Mouse (Mus musculus) midbrain, embryonic 14.5 days (tissue): ENCODE data around the gene Psenen. TPM values are rescaled to one million over a fixed set of nuclear protein-coding genes. Genes with fewer than 3 reads are reported as not detected.

Experiments
- ATAC-seq: fragments of 200-750 bp; cut with Nextera tagmentation; 2 replicates; pipeline ENCODE4 v1.8.0; 2017; ENCODE audit warnings: moderate number of reproducible peaks, moderate library complexity; ENCODE audit not compliant: low FRiP score, low TSS enrichment
- DNase-seq: peaks from one replicate; pipeline ENCODE4 v3.0.0-alpha.2; 2015
- H3K27ac ChIP-seq: fragments of 300-500 bp; sonication (generic); replicated peaks from 2 replicates; pipeline ENCODE4 v1.5.1; 2014; ENCODE audit warnings: mild to moderate bottlenecking, low read depth, low read length, moderate library complexity
- H3K27me3 ChIP-seq: fragments of 300-500 bp; sonication (generic); 2 replicates; pipeline ENCODE4 v1.6.1; 2014; ENCODE audit warnings: low read length, control low read depth, mixed read lengths; ENCODE audit not compliant: control insufficient read depth, insufficient read depth
- H3K36me3 ChIP-seq: fragments of 300-500 bp; sonication (generic); 2 replicates; pipeline ENCODE4 v1.6.1; 2014; ENCODE audit warnings: low read length, control low read depth; ENCODE audit not compliant: control insufficient read depth, insufficient read depth
- H3K4me1 ChIP-seq: fragments of 300-500 bp; sonication (generic); 2 replicates; pipeline ENCODE4 v1.6.1; 2014; ENCODE audit warnings: mild to moderate bottlenecking, antibody characterized with exemption, low read length, control low read depth; ENCODE audit not compliant: control insufficient read depth, insufficient read depth
- H3K4me2 ChIP-seq: fragments of 300-500 bp; sonication (generic); 2 replicates; pipeline ENCODE4 v1.6.1; 2014; ENCODE audit warnings: mild to moderate bottlenecking, low read length, moderate library complexity
- H3K4me3 ChIP-seq: fragments of 300-500 bp; sonication (generic); replicated peaks from 2 replicates; pipeline ENCODE4 v1.5.1; 2014; ENCODE audit warnings: low read depth, low read length
- H3K9ac ChIP-seq: fragments of 300-500 bp; sonication (generic); replicated peaks from 2 replicates; pipeline ENCODE4 v1.6.1; 2014; ENCODE audit warnings: mild to moderate bottlenecking, low read length, moderate library complexity
- H3K9me3 ChIP-seq: fragments of 300-500 bp; sonication (generic); 2 replicates; pipeline ENCODE4 v1.6.1; 2016; ENCODE audit warnings: low read length, control low read depth, mixed read lengths; ENCODE audit not compliant: control insufficient read depth
- WGBS: fragments of 180-500 bp; shearing (Covaris S2); extraction: QIAGEN DNeasy Blood & Tissue Kit; methylation state at CpG from one replicate; pipeline ENCODE4 v1.1.7; 2014; 5-methylcytosine and 5-hydroxymethylcytosine counted together
- polyA plus RNA-seq: library from polyadenylated mRNA; unstranded; fragments of >200 nt; fragmentation: Nextera tagmentation; extraction: Ambion mirVana; gene quantifications from 2 replicates; pipeline ENCODE4 v1.2.1, GENCODE M21; 2014

Gene Psenen
- polyA plus RNA-seq, 1 experiment from 2014 or later = 99.1 TPM

DNA sequence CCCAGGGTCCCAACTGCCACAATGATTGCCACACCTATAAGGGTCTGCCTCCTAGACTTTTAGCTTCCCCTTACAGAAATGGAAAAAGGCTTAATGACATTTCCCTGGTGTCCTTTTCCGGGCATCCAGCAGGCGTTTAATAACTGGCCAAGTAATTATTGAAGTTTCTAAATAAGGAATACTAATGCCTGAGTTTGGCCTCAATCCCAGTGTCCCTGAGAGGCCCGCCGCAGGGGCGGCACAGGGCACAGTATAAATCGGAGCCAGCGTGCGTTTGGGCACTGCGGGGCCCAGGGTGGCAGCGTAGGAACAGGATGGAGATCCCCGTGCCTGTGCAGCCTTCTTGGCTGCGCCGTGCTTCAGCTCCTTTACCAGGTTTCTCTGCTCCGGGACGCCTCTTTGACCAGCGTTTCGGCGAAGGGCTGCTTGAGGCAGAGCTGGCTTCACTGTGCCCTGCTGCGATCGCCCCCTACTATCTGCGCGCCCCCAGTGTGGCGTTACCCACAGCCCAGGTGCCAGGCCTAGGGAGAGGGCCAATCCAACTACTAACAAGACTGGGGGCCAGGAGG, 10.3 kb downstream of the Psenen start:
- H3K36me3 ChIP-seq = peaks cover 38% of the 10 kb centered on the region
- peaks cover 10% of the 10 kb centered on the region for H3K4me1 ChIP-seq
- peak overlapping the region; percentile 27; the same call in 1 of the 2 replicates for H3K9ac ChIP-seq
- 9% methylated on average over 23 of the region's 23 CpGs for WGBS
- DNase-seq (peak; percentile 53), ATAC-seq (peak; percentile 15; the same call in 1 of the 2 replicates)
- H3K27ac ChIP-seq = peak overlapping the region; percentile 84
- peak overlapping the region; percentile 74 for H3K4me2 ChIP-seq
- H3K4me3 ChIP-seq = peak overlapping the region; percentile 52
- H3K9me3 ChIP-seq = no peaks in the 10 kb centered on the region
- no peaks in the 10 kb centered on the region for H3K27me3 ChIP-seq

DNA sequence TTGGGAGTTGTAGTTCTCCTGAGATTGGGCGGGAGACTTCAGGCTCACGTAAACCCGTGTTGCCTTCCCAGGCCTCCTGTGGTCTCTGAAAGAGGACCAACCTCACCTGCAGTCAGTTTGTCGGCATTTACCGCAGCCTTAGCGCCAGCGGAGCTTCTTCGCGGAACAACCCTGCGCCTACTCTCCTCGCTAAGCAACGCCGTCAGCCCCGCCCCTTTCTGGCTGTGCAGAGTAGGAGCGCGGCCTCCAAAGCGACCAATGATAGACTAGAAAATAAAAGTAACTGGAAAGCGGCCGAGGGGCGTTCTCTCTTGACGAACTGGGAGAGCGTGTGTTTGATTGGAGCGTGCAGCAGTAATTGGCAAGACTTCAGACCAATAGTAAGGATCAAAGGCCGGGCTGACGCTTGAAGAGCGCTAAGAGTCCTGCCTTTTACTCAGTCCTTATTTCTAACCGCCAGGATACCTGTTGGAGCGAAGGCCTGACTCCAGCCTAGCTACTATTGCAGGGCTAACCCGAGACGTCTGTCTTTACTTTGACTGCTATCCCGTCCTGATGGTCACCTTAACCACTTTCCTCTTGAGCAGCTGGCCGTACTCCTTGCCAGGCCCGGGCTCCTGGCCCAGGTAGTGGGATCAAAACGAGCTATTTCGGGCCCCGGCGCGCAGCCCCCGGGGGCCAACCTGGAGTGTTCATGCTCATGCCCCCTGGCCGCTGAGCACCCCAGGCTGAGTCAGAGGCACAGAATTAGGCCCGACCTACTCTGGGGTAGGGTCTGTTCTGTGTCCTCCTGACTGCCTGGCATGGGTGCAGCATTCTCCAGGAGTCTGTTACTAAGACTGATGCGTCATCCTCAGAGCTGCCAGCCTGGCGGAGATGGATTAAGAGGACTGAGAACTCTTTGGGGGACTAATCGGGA, 11.1 kb downstream of the Psenen start, which contains the start of the genes Hspb6 and Proser3:
Gene Hspb6, plus strand, starts transcription at position 77 of the 919 bp plus-strand sequence.
Gene Proser3, minus strand, starts transcription at position 198 of the 919 bp plus-strand sequence.
- peak within 1 kb of the TSS; percentile 74 for H3K4me2 ChIP-seq
- peak within 1 kb of the TSS; percentile 27; the same call in 1 of the 2 replicates for H3K9ac ChIP-seq
- no peaks in the 10 kb centered on the region for H3K9me3 ChIP-seq
- WGBS = under 1% methylated on average over 44 of the region's 44 CpGs
- no peaks in the 10 kb centered on the region for H3K27me3 ChIP-seq
- ATAC-seq = peak; percentile 93
- DNase-seq = peak; percentile 98
- H3K27ac ChIP-seq = peak within 1 kb of the TSS; percentile 84
- peaks cover 40% of the 10 kb centered on the region for H3K36me3 ChIP-seq
- H3K4me3 ChIP-seq = peak within 1 kb of the TSS; percentile 52
- peaks cover 10% of the 10 kb centered on the region for H3K4me1 ChIP-seq

DNA sequence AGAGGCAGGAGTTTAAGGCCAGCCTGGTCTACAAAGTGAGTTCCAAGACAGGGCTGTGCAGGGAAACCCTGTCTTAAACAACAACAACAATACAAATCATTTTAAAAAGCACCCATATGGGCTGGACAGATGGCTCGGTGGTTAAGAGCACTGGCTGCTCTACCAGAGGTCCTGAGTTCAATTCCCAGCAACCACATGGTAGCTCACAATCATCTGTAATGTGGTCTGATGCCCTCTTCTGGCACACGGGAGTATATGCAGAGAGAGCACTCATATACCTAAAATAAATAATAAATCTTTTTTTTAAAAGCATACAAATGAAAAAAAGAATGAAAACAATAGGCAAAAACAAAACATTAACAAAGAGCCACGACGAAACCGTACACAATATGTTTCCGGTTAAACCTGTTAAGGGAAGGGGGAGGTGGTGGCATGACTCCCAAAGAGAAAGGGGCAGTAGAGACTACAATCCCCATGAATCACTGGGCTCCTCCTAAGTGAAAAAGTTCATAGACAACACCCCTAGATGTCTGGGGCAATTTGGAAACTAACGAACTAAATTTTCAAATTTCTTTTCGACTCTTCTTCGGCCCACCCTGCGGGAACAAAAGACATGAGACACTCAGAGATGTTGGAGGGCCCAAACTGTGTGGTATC, 11.9 kb downstream of the Psenen start:
- peak overlapping the region; percentile 84 for H3K27ac ChIP-seq
- H3K4me3 ChIP-seq = peak overlapping the region; percentile 52
- H3K9me3 ChIP-seq = no peaks in the 10 kb centered on the region
- peak; percentile 70 for ATAC-seq
- peak; percentile 86 for DNase-seq
- WGBS = 1% methylated on average over 10 of the region's 10 CpGs
- H3K9ac ChIP-seq = no peak overlapping the region; the same call in 1 of the 2 replicates
- peak overlapping the region; percentile 74 for H3K4me2 ChIP-seq
- peaks cover 32% of the 10 kb centered on the region for H3K36me3 ChIP-seq
- no peaks in the 10 kb centered on the region for H3K27me3 ChIP-seq
- H3K4me1 ChIP-seq = peaks cover 10% of the 10 kb centered on the region

DNA sequence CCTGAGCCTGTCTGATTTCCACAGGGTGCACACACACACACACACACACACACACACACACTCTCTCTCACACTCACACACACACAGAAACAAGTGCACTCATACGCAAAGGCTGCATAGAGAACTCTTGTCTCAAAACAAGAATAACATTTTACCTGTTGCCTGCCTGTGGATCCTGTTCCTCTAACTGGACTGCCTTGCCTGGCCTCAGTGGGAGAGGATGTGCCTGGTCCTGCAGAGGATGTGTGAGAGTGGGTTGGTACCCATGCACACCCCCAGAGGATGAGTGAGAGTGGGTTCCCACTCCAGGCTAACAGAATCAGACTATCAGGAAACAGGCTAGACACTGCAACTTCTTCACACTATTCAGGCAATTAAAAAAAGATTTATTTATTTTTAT, 12.8 kb downstream of the Psenen start:
- Histone ChIP-seq H3K27me3 (no peaks in the 10 kb centered on the region), H3K4me3 (no peak overlapping the region), H3K9ac (no peak overlapping the region), H3K36me3 (peaks cover 28% of the 10 kb centered on the region), H3K9me3 (no peaks in the 10 kb centered on the region), H3K27ac (no peak overlapping the region), H3K4me2 (no peak overlapping the region), H3K4me1 (peaks cover 10% of the 10 kb centered on the region)
- WGBS = 97% methylated on average over 1 of the region's 1 CpGs
- ATAC-seq (no peak), DNase-seq (no peak)

DNA sequence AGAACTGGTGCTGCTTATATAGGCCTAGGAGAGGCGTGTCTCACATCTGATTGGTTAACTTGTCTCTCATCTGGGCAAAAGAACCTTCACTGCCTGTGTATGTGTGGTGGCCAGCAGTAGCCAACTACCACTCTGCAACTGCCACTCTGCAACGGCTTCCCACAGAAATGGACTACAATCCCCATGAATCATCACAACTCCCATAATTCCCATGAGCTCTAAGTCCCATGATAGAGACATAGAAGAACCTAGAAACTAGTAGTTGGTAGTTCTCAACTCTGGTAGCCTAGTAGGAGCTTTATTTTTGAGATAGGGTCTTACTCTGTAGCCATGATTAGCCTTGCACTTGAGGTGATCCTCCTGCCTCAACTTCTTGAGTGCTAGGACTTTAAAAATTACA, 13.5 kb downstream of the Psenen start:
- WGBS = 94% methylated on average over 2 of the region's 2 CpGs
- DNase-seq = no peak

DNA sequence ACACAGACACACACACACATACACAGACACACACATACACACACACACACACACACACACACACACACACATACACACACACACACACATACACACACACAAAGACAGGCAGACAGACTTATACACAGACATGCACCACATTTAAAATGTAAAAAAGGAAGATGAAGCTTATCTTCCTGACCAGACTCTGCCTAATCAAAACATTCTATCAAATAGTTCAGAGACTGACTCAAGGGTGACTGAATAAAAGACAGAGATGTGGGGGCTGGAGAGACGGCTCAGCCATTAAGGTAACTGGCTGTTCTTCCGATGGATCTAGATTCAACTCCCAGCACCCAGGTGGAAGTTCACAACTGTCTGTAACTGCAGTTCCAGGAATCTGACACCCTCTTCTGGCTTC, 19.1 kb downstream of the Psenen start:
- H3K9me3 ChIP-seq = no peaks in the 10 kb centered on the region
- no peaks in the 10 kb centered on the region for H3K4me1 ChIP-seq
- 89% methylated on average over 2 of the region's 2 CpGs for WGBS
- no peaks in the 10 kb centered on the region for H3K27me3 ChIP-seq
- H3K4me3 ChIP-seq = no peak overlapping the region
- no peak for DNase-seq
- H3K27ac ChIP-seq = no peak overlapping the region
- no peak overlapping the region for H3K4me2 ChIP-seq
- no peak for ATAC-seq
- no peak overlapping the region for H3K9ac ChIP-seq
- peaks cover 27% of the 10 kb centered on the region for H3K36me3 ChIP-seq

More for the DNA sequence above, 13.5 kb downstream of the Psenen start:
- H3K36me3 ChIP-seq = peaks cover 21% of the 10 kb centered on the region
- H3K27me3 ChIP-seq = no peaks in the 10 kb centered on the region
- H3K4me1 ChIP-seq = peaks cover 10% of the 10 kb centered on the region
- H3K4me3 ChIP-seq = no peak overlapping the region
- no peaks in the 10 kb centered on the region for H3K9me3 ChIP-seq
- H3K27ac ChIP-seq = no peak overlapping the region
- no peak overlapping the region for H3K9ac ChIP-seq
- ATAC-seq = no peak
- no peak overlapping the region for H3K4me2 ChIP-seq

DNA sequence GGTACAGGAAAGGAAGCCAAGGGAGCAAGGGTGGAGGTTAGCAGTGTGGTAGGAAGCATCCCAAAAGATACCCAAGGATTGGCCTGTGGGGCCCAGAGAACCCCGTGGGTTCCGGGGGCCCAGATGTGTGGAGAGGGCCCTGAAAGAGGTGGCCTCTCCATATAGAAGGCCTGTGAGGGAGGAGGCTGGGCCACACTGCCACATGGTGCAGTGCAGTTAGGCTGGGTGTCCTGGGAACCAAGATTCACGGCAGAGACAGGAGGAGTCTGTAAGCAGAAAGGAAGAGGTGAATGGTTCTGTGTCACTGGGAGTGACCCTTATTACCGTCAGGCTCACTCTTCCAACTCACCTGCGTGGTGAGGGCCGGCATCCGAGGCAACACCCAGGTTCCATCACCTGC, 22.9 kb downstream of the Psenen start:
- H3K36me3 ChIP-seq = peaks cover 18% of the 10 kb centered on the region
- no peak overlapping the region for H3K4me3 ChIP-seq
- no peak overlapping the region for H3K4me2 ChIP-seq
- H3K27me3 ChIP-seq = no peaks in the 10 kb centered on the region
- peaks cover 5% of the 10 kb centered on the region for H3K4me1 ChIP-seq
- ATAC-seq = no peak
- no peak overlapping the region for H3K27ac ChIP-seq
- 91% methylated on average over 7 of the region's 7 CpGs for WGBS
- no peak overlapping the region for H3K9ac ChIP-seq
- DNase-seq = no peak
- no peaks in the 10 kb centered on the region for H3K9me3 ChIP-seq
